Mouse (Mus musculus) heart, adult 2 months (tissue): ENCODE measurements at regions not wholly inside any gene's neighbourhood (a gene's known extent, or its start where the extent isn't known, plus 50 kb on each side); places are given as distances from the start of the nearest gene placed in this dataset.
A peak's percentile ranks its signal among the peaks of the same experiment; 100 is the strongest.

Source experiments
- DNase-seq, 2 experiments: peaks; one replicate each; pipeline ENCODE4 v3.0.0; 2021
- H3K27ac ChIP-seq: fragments of 200-600 bp; 2 replicates; pipeline ENCODE4 v1.8.1; 2022
- H3K27me3 ChIP-seq: fragments of 200-500 bp; 2 replicates; pipeline ENCODE4 v1.6.1; 2012; ENCODE audit warnings: mild to moderate bottlenecking, low read length, inconsistent platforms, mixed read lengths; ENCODE audit not compliant: control insufficient read depth, insufficient read depth
- H3K36me3 ChIP-seq: fragments of 200-500 bp; 2 replicates; pipeline ENCODE4 v1.6.1; 2012; ENCODE audit warnings: low read length, inconsistent platforms; ENCODE audit not compliant: control insufficient read depth, insufficient read depth
- H3K4me1 ChIP-seq: fragments of 200-500 bp; 2 replicates; pipeline ENCODE4 v1.6.1; 2011; ENCODE audit warnings: low read length; ENCODE audit not compliant: control insufficient read depth, insufficient read depth
- H3K4me3 ChIP-seq: fragments of 200-600 bp; 2 replicates; pipeline ENCODE4 v1.8.1; 2022
- H3K79me2 ChIP-seq: fragments of 200-500 bp; replicated peaks from 2 replicates; pipeline ENCODE4 v1.6.1; 2012; ENCODE audit warnings: mild to moderate bottlenecking, inconsistent platforms, low read length, moderate library complexity, mixed read lengths; ENCODE audit not compliant: control insufficient read depth, insufficient read depth
- H3K9ac ChIP-seq: fragments of 200-500 bp; 2 replicates; pipeline ENCODE4 v1.6.1; 2012; ENCODE audit warnings: low read depth, mild to moderate bottlenecking, control low read depth, inconsistent platforms, low read length, mixed read lengths
- CTCF ChIP-seq: fragments of 200-600 bp; IDR thresholded peaks from 2 replicates; pipeline ENCODE4 v1.8.1; 2022; ENCODE audit warnings: antibody characterized with exemption, mild to moderate bottlenecking, moderate library complexity
- EP300 ChIP-seq: fragments of 200-500 bp; IDR thresholded peaks from 2 replicates; pipeline ENCODE4 v1.6.1; 2011; ENCODE audit warnings: low read depth, low read length, control low read depth; ENCODE audit not compliant: insufficient read depth
- POLR2A ChIP-seq: fragments of 200-500 bp; IDR thresholded peaks from 2 replicates; pipeline ENCODE4 v1.6.1; 2011; ENCODE audit warnings: mild to moderate bottlenecking, low read depth, low read length, control low read depth; ENCODE audit not compliant: insufficient read depth
- WGBS: fragments of 180-500 bp; shearing (Covaris S2); methylation state at CpG from one replicate; pipeline ENCODE4 v1.1.7; 2018; 5-methylcytosine and 5-hydroxymethylcytosine counted together
- intact Hi-C: fragments of 180-260 bp; cut with DNase I; formaldehyde crosslinking; loops from one replicate; pipeline ENCODE4 v1.15.1; 2025

DNA sequence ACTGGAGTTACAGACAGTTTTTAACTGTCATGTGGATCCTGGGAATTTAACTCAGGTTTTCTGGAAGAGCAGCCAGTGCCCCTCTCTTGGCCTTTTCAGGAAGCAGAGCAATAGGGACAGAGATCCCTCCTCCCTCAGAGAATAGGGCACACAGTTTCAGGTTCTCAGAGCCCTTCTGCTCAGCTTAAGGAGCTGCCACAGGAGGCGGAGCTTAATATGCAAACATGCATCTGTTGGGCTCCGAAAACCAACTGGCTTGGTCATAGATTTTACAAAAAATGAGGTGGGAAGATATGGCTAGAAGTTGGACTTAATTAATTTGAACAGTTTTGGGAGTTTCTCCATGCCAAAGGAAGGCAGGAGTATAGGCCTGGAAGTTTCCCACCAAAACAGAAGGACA lies 61.9 kb upstream of the Znrf2 start:
- 90% methylated on average over 2 of the region's 2 CpGs for WGBS
- Histone ChIP-seq H3K4me1 (peaks cover 5% of the 10 kb centered on the region), H3K4me3 (no peak overlapping the region), H3K79me2 (no peaks in the 10 kb centered on the region), H3K9ac (no peak overlapping the region), H3K27me3 (no peaks in the 10 kb centered on the region), H3K36me3 (no peaks in the 10 kb centered on the region), H3K27ac (no peak overlapping the region)
- TF ChIP-seq POLR2A (no peak), CTCF (no peak), EP300 (no peak)
- intact Hi-C loops: no loop called here
- no peak for DNase-seq

DNA sequence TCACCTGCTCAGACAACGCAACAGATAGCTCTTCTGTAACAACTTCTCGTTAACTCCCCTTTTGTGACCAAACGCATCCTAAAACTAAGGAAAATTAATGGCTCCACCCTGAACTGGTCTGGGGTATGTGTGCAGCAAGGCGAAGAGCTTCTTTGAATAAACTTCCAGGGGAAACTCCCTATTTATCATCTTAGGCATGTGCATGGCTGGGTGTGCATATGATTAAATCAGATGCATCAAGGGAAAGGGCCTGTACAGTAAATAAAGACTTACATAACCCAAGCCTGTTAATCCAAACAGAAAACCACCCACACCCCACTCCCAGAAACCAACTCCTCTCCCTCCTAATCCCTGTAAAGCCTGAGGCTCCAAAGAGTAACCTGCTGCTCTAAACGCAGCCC lies 59.2 kb upstream of the Znrf2 start:
- TF ChIP-seq POLR2A (no peak), CTCF (no peak), EP300 (no peak)
- Histone ChIP-seq H3K9ac (no peak overlapping the region), H3K27ac (no peak overlapping the region), H3K4me3 (no peak overlapping the region), H3K36me3 (no peaks in the 10 kb centered on the region), H3K27me3 (no peaks in the 10 kb centered on the region), H3K79me2 (no peaks in the 10 kb centered on the region), H3K4me1 (peaks cover 4% of the 10 kb centered on the region)
- no peak for DNase-seq
- 75% methylated on average over 5 of the region's 5 CpGs for WGBS
- intact Hi-C loops: no loop called here

DNA sequence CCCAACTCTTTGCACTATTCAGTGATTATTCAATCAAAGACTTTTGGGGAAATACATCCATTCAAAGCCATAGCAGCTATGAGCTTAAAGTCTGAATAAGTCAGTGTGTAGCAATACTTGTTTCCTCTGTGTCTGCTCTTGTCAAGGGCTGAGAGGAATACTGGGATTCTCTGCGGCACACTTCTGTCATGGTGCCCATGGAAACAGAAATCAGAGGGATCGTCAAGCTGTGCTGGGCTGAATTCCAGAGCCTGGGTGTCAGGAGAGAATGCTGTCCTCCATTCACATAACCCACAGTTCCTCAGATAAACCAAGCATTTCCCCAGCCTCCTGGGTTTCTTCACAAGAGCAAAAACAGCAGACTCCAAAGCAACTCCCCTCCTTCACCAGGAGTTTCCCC lies 58.6 kb upstream of the Znrf2 start:
- peak in 1 of 2 experiments; percentile 38 for DNase-seq
- 21% methylated on average over 2 of the region's 2 CpGs for WGBS
- Histone ChIP-seq H3K9ac (no peak overlapping the region), H3K27me3 (no peaks in the 10 kb centered on the region), H3K79me2 (no peaks in the 10 kb centered on the region), H3K4me3 (no peak overlapping the region), H3K36me3 (no peaks in the 10 kb centered on the region), H3K27ac (no peak overlapping the region), H3K4me1 (peaks cover 4% of the 10 kb centered on the region)
- intact Hi-C loops: no loop called here
- no peak for TF ChIP-seq CTCF
- no peak for TF ChIP-seq EP300
- TF ChIP-seq POLR2A: no peak

DNA sequence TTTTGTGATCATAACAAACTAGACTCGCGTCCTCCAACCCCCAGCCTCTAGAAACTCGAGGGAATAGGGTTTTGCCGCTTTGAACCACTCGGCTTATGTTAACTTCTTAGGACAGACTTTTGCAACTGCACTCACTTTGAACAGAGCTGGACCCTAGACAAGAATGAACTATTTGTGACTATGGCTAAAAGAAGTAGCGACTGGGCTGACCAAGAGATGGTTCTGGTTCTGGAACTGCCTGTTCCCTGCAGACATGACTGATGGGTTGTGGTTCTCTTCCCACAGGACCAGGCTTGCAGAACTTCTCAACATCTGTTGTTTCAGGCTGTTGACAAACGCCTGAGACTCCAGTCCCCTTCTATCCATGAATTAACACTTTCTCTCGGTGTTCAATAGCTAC lies 57.5 kb upstream of the Znrf2 start:
- intact Hi-C loops: no loop called here
- Histone ChIP-seq H3K79me2 (no peaks in the 10 kb centered on the region), H3K4me3 (no peak overlapping the region), H3K36me3 (no peaks in the 10 kb centered on the region), H3K9ac (no peak overlapping the region), H3K4me1 (peaks cover 4% of the 10 kb centered on the region), H3K27me3 (no peaks in the 10 kb centered on the region), H3K27ac (no peak overlapping the region)
- TF ChIP-seq EP300 (no peak), POLR2A (no peak), CTCF (no peak)
- no peak for DNase-seq
- 75% methylated on average over 8 of the region's 8 CpGs for WGBS

DNA sequence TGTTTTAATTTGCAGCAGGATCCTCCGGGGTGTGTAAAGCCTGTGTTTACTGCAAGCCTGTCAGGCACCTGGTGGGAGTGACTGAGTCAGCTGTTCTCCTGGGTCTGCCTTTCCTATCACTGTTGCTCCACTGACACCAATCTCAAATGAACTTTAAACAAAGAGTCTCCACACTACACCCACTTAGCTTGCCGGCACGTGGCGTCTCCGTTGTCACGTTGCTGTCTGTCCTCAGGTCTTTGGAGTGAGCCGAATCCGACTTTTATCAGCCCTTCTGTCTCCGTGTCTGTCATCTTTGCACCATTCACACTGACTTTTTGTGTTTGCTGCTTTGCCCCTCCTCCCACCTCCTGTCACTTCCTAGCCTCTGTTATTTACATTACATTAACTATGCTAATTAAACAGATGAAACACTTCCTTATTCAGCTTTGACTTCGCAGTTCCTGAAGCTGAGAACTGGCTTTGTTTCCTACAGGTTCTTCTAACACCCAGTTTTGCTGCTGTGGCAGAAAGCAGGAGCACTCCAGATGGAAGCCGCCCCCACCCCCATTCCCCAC lies 56.7 kb upstream of the Znrf2 start:
- Histone ChIP-seq H3K79me2 (no peaks in the 10 kb centered on the region), H3K27me3 (no peaks in the 10 kb centered on the region), H3K4me1 (peaks cover 4% of the 10 kb centered on the region), H3K9ac (no peak overlapping the region), H3K36me3 (no peaks in the 10 kb centered on the region), H3K27ac (no peak overlapping the region), H3K4me3 (no peak overlapping the region)
- TF ChIP-seq POLR2A: no peak
- TF ChIP-seq EP300: no peak
- TF ChIP-seq CTCF: no peak
- peak in 1 of 2 experiments; percentile 35 for DNase-seq
- intact Hi-C loops: no loop called here
- WGBS: 6% methylated on average over 11 of the region's 11 CpGs

DNA sequence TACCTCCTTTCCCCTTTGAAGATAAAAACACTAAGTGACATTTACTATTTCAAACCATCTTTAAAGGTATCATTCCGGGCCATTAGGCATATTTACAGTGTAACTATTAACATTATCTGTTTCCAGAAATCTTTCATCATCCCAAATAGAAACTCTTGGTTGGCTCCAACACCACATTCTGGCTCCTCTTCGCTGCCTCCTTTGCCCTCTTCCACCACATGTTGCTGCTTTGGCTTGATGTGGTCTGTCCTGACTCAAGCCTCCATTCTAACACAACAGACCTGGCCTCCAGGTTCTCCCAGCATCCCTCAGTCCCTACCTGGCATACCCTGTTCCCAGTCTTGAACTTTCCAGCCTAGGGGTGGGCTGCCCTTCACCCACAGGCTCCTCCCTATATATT lies 56.2 kb upstream of the Znrf2 start:
- H3K27ac ChIP-seq: no peak overlapping the region
- TF ChIP-seq POLR2A: no peak
- TF ChIP-seq CTCF: no peak
- no peak for TF ChIP-seq EP300
- no peak overlapping the region for H3K9ac ChIP-seq

More for the DNA sequence above, 56.2 kb upstream of the Znrf2 start:
- DNase-seq: no peak
- Histone ChIP-seq H3K27me3 (no peaks in the 10 kb centered on the region), H3K36me3 (no peaks in the 10 kb centered on the region), H3K4me1 (peaks cover 4% of the 10 kb centered on the region), H3K4me3 (no peak overlapping the region), H3K79me2 (no peaks in the 10 kb centered on the region)
- 66% methylated on average over 2 of the region's 2 CpGs for WGBS
- intact Hi-C loops: no loop called here
